Mouse (Mus musculus) adrenal gland, postnatal 25 days (tissue): Measurements from ENCODE around the gene Cldn14. TPM values are rescaled to one million over a fixed set of nuclear protein-coding genes. Genes with fewer than 3 reads are reported as not detected.
A peak's percentile ranks its signal among the peaks of the same experiment; 100 is the strongest.

Experiments used
- DNase-seq: peaks from one replicate; pipeline ENCODE4 v3.0.0; 2021; ENCODE audit warnings: mixed read lengths
- total RNA-seq: library from RNA; stranded (reverse); gene quantifications from 2 replicates; pipeline ENCODE4 v1.2.3, GENCODE M21; 2021

Gene Cldn14
- total RNA-seq, 1 experiment from 2014 or later = not detected

- DNase-seq = no peak
These were observed 64.3 kb downstream of the Cldn14 start for GRCm38 (mm10) chr16:93944301-93944700.

GRCm38 (mm10) chr16:93942796-93943502 is 65.7 kb downstream of the Cldn14 start:
- no peak for DNase-seq

- DNase-seq = no peak
These were observed 66.7 kb downstream of the Cldn14 start for GRCm38 (mm10) chr16:93941781-93942567.

- DNase-seq = no peak
These were observed 68.7 kb downstream of the Cldn14 start for GRCm38 (mm10) chr16:93939961-93940360.

- DNase-seq = peak; percentile 78
These were observed 70.2 kb downstream of the Cldn14 start for GRCm38 (mm10) chr16:93938400-93938846.

- no peak for DNase-seq
These were observed 73.6 kb downstream of the Cldn14 start for GRCm38 (mm10) chr16:93935009-93935408.

GRCm38 (mm10) chr16:93934588-93934987 is 74.0 kb downstream of the Cldn14 start:
- no peak for DNase-seq

- no peak for DNase-seq
These were observed 76.2 kb downstream of the Cldn14 start for GRCm38 (mm10) chr16:93932185-93933168.

- DNase-seq = no peak
These were observed 79.1 kb downstream of the Cldn14 start for GRCm38 (mm10) chr16:93929370-93930032.

GRCm38 (mm10) chr16:93925684-93926247 is 82.9 kb downstream of the Cldn14 start:
- no peak for DNase-seq

GRCm38 (mm10) chr16:93923788-93924187 is 84.8 kb downstream of the Cldn14 start:
- DNase-seq = no peak

GRCm38 (mm10) chr16:93922835-93923389 is 85.7 kb downstream of the Cldn14 start:
- no peak for DNase-seq

GRCm38 (mm10) chr16:93920673-93921072 is 88.0 kb downstream of the Cldn14 start:
- DNase-seq = no peak

GRCm38 (mm10) chr16:93919189-93919588 is 89.4 kb downstream of the Cldn14 start:
- no peak for DNase-seq

GRCm38 (mm10) chr16:93918679-93919060 is 90.0 kb downstream of the Cldn14 start:
- DNase-seq = no peak

- peak; percentile 81 for DNase-seq
These were observed 90.6 kb downstream of the Cldn14 start for GRCm38 (mm10) chr16:93917712-93918678.

- peak; percentile 47 for DNase-seq
These were observed 93.2 kb downstream of the Cldn14 start for GRCm38 (mm10) chr16:93915338-93915849.

- peak; percentile 17 for DNase-seq
These were observed 94.6 kb downstream of the Cldn14 start for GRCm38 (mm10) chr16:93913881-93914576.

- no peak for DNase-seq
These were observed 95.8 kb downstream of the Cldn14 start for GRCm38 (mm10) chr16:93912808-93913207.
